Mouse (Mus musculus) induced T-regulatory cell, adult 2 months (primary cell): ENCODE measurements around the gene Mndal.
"Not testable (repeated sequence)": the region's sequence is repeated elsewhere in the genome, so short reads cannot be mapped to it uniquely, and the experiment has no call there.

Source experiments
- DNase-seq: peaks from one replicate; pipeline ENCODE4 v3.0.0-alpha.2; 2012; ENCODE audit warnings: low read depth

The Mndal gene

GRCm38 (mm10) chr1:173889741-173890140, 52.5 kb downstream of the Mndal start:
- DNase-seq = not testable (repeated sequence)

- DNase-seq = not testable (repeated sequence)
These were observed 55.1 kb downstream of the Mndal start for GRCm38 (mm10) chr1:173887026-173887787.

GRCm38 (mm10) chr1:173880004-173880666, 62.2 kb downstream of the Mndal start:
- peak; percentile 71 for DNase-seq

GRCm38 (mm10) chr1:173879225-173879987, 62.9 kb downstream of the Mndal start:
- peak; percentile 54 for DNase-seq

- DNase-seq = peak; percentile 56
These were observed 64.0 kb downstream of the Mndal start for GRCm38 (mm10) chr1:173878264-173878663.

- peak; percentile 22 for DNase-seq
These were observed 65.2 kb downstream of the Mndal start for GRCm38 (mm10) chr1:173877125-173877524.

- DNase-seq = not testable (repeated sequence)
These were observed 73.7 kb downstream of the Mndal start for GRCm38 (mm10) chr1:173868586-173868985.

GRCm38 (mm10) chr1:173866504-173866903, 75.8 kb downstream of the Mndal start:
- DNase-seq = no peak

- DNase-seq = peak; percentile 49
These were observed 88.6 kb downstream of the Mndal start for GRCm38 (mm10) chr1:173853711-173854110.

- DNase-seq = not testable (repeated sequence)
These were observed 89.4 kb downstream of the Mndal start for GRCm38 (mm10) chr1:173852853-173853252.

- DNase-seq = not testable (repeated sequence)
These were observed 96.1 kb downstream of the Mndal start for GRCm38 (mm10) chr1:173846193-173846592.

- no peak for DNase-seq
These were observed 97.5 kb downstream of the Mndal start for GRCm38 (mm10) chr1:173844754-173845153.

GRCm38 (mm10) chr1:173821481-173821803, 120.8 kb downstream of the Mndal start:
- DNase-seq = not testable (repeated sequence)

- DNase-seq = not testable (repeated sequence)
These were observed 121.4 kb downstream of the Mndal start for GRCm38 (mm10) chr1:173820794-173821480.

- DNase-seq = peak; percentile 28
These were observed 133.0 kb downstream of the Mndal start for GRCm38 (mm10) chr1:173809294-173809693.

GRCm38 (mm10) chr1:173802689-173803281, 139.5 kb downstream of the Mndal start:
- not testable (repeated sequence) for DNase-seq

GRCm38 (mm10) chr1:173802207-173802606, 140.1 kb downstream of the Mndal start:
- DNase-seq = not testable (repeated sequence)

GRCm38 (mm10) chr1:173801791-173802190, 140.5 kb downstream of the Mndal start:
- DNase-seq = not testable (repeated sequence)
